Mouse (Mus musculus) liver, embryonic 15.5 days (tissue): ENCODE measurements around the gene Edn3. TPM values are rescaled to one million over a fixed set of nuclear protein-coding genes. Genes with fewer than 3 reads are reported as not detected.

Experiments
- ATAC-seq: fragments of 200-750 bp; cut with Nextera tagmentation; 2 replicates; pipeline ENCODE4 v1.8.0; 2017; ENCODE audit warnings: moderate number of reproducible peaks, mild to moderate bottlenecking, moderate library complexity; ENCODE audit not compliant: insufficient read depth
- H3K27ac ChIP-seq: fragments of 300-500 bp; sonication (generic); replicated peaks from 2 replicates; pipeline ENCODE4 v1.5.1; 2015; ENCODE audit warnings: mild to moderate bottlenecking, inconsistent platforms
- H3K27me3 ChIP-seq: fragments of 300-500 bp; sonication (generic); 2 replicates; pipeline ENCODE4 v1.6.1; 2015; ENCODE audit warnings: mild to moderate bottlenecking, inconsistent platforms
- H3K36me3 ChIP-seq: fragments of 300-500 bp; sonication (generic); replicated peaks from 2 replicates; pipeline ENCODE4 v1.6.1; 2015; ENCODE audit warnings: moderate library complexity, mild to moderate bottlenecking, inconsistent platforms
- H3K4me1 ChIP-seq: fragments of 300-500 bp; sonication (generic); replicated peaks from 2 replicates; pipeline ENCODE4 v1.6.1; 2015; ENCODE audit warnings: inconsistent platforms
- H3K4me2 ChIP-seq: fragments of 300-500 bp; sonication (generic); 2 replicates; pipeline ENCODE4 v1.6.1; 2015; ENCODE audit warnings: moderate library complexity, mild to moderate bottlenecking, inconsistent platforms
- H3K4me3 ChIP-seq: fragments of 300-500 bp; sonication (generic); replicated peaks from 2 replicates; pipeline ENCODE4 v1.5.1; 2015; ENCODE audit warnings: mild to moderate bottlenecking, inconsistent platforms
- H3K9ac ChIP-seq: fragments of 300-500 bp; sonication (generic); 2 replicates; pipeline ENCODE4 v1.6.1; 2015; ENCODE audit warnings: moderate library complexity, mild to moderate bottlenecking, inconsistent platforms
- H3K9me3 ChIP-seq: fragments of 300-500 bp; sonication (generic); replicated peaks from 2 replicates; pipeline ENCODE4 v1.6.1; 2016; ENCODE audit warnings: inconsistent platforms
- WGBS: fragments of 180-500 bp; shearing (Covaris S2); methylation state at CpG from one replicate; pipeline ENCODE4 v1.1.7; 2015; ENCODE audit warnings: mixed read lengths; ENCODE audit not compliant: insufficient replicate concordance; 5-methylcytosine and 5-hydroxymethylcytosine counted together
- polyA plus RNA-seq: library from polyadenylated mRNA; unstranded; fragments of >200 nt; fragmentation: Nextera tagmentation; extraction: Ambion mirVana; gene quantifications from 2 replicates; pipeline ENCODE4 v1.2.1, GENCODE M21; 2015

The Edn3 gene
- polyA plus RNA-seq, 1 experiment from 2014 or later = 0.33 TPM

DNA sequence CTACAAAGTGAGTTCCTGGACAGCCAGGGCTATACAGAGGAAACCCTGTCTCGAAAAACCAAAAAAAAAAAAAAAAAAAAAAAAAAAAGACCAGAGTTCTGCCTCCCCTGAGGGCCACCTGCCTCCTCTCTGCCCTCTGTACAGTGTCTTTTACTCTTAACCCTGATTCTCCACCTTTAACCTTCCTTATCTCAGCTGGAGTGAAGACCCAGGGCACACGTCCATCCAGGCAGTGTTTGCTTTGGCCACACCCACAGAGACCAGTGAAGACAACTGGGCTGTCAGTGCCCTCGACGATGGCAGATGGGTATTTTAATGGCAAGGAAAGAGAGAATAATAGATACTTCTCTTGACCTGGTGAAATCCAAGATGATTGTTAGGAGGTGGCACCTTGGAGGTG is 1.2 kb upstream of the Edn3 start:
- no peak for ATAC-seq
- Histone ChIP-seq H3K4me1 (no peaks in the 10 kb centered on the region), H3K9ac (no peak overlapping the region), H3K27me3 (peaks cover 20% of the 10 kb centered on the region), H3K9me3 (no peaks in the 10 kb centered on the region), H3K4me2 (no peak overlapping the region), H3K4me3 (no peak overlapping the region), H3K27ac (no peak overlapping the region), H3K36me3 (no peaks in the 10 kb centered on the region)
- WGBS = 44% methylated on average over 4 of the region's 4 CpGs

DNA sequence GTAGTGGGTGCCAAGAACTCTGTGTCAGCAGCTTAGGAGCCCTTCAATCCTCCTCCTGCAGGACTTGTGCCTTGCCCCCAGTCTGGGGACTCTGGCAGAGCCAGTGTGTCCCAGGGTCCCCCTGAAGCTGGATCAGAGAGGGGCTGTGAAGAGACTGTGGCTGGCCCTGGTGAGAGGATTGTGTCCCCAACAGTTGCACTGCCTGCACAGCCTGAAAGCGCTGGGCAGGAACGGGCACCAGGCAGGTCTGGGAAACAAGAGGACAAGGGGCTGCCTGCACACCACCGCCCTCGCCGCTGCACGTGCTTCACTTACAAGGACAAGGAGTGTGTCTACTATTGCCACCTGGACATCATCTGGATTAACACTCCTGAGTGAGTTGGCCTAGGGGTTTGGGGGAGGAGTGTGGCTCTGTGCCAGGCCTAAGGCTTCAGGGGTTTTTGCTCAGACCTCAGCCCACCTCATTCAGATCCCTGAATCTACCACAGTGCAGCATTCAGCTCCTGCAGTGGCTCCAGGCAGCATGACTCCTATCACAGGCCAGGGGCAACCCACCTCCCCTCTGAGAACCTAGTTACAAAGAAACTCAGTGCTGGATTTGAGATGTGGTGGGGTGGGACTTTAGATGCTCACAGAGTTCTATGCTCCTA is 1.2 kb downstream of the Edn3 start:
- Histone ChIP-seq H3K27me3 (peaks cover 20% of the 10 kb centered on the region), H3K9ac (no peak overlapping the region), H3K36me3 (no peaks in the 10 kb centered on the region), H3K4me1 (no peaks in the 10 kb centered on the region), H3K4me2 (no peak overlapping the region), H3K9me3 (no peaks in the 10 kb centered on the region), H3K27ac (no peak overlapping the region), H3K4me3 (no peak overlapping the region)
- ATAC-seq = no peak
- WGBS = 71% methylated on average over 6 of the region's 6 CpGs

DNA sequence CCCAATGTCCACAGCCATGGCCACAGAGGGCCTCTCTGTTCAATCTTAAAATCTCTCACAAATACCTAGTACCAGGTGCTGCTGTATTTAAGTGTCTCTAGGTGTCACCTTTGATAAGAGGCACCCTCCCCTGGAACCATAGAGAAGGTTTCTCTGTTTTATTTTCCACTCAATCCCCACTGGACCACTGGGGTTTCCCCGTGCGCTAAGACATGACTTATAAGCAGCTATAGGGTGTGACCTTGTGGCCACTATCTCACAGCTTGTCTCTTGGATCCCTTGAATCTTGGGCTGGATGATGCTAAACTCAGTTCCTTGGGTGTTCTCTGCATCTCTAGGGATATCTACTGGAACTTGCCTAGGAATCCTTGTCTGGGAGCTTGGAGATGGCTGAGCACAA is 1.9 kb downstream of the Edn3 start:
- Histone ChIP-seq H3K9me3 (no peaks in the 10 kb centered on the region), H3K27ac (no peak overlapping the region), H3K27me3 (peaks cover 20% of the 10 kb centered on the region), H3K4me1 (no peaks in the 10 kb centered on the region), H3K9ac (no peak overlapping the region), H3K4me3 (no peak overlapping the region), H3K36me3 (no peaks in the 10 kb centered on the region), H3K4me2 (no peak overlapping the region)
- 77% methylated on average over 2 of the region's 2 CpGs for whole genome bisulfite sequencing
- no peak for ATAC-seq

DNA sequence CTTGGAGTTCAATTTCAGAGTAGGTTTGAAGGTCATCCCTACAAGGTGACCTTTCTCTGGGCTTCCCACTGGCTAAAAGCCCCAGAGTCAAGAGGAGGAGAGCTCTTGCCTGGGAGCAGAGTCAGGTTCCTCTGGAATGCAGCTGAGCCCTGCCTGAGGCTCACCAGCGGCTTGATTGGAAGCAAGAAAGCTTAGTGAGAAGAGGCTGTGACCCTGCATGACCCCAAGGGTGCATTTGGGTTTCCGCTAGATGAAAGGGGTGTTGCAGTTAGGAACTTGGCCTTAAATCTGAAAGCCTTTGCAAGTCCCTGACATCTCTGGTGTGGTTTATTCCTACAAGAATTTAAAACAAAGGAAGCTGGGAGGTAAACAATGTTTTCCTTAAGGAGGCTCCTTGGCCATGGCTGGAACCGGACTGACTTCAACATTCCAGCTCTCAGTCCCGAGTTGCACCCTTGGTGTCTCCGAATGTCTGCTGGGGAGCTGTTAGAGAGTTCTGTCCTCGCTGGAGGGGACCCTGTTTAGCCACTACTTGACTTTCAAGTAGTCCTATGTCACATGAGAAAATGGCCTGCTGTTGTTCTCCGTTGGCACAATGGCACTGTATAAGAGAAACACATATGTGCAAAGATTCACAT is 8.6 kb downstream of the Edn3 start:
- no peak overlapping the region for H3K4me2 ChIP-seq
- no peaks in the 10 kb centered on the region for H3K9me3 ChIP-seq
- H3K27ac ChIP-seq = no peak overlapping the region
- WGBS = 49% methylated on average over 7 of the region's 7 CpGs
- no peaks in the 10 kb centered on the region for H3K27me3 ChIP-seq
- H3K4me1 ChIP-seq = no peaks in the 10 kb centered on the region
- H3K4me3 ChIP-seq = no peak overlapping the region
- H3K9ac ChIP-seq = no peak overlapping the region
- no peak for ATAC-seq
- H3K36me3 ChIP-seq = no peaks in the 10 kb centered on the region

DNA sequence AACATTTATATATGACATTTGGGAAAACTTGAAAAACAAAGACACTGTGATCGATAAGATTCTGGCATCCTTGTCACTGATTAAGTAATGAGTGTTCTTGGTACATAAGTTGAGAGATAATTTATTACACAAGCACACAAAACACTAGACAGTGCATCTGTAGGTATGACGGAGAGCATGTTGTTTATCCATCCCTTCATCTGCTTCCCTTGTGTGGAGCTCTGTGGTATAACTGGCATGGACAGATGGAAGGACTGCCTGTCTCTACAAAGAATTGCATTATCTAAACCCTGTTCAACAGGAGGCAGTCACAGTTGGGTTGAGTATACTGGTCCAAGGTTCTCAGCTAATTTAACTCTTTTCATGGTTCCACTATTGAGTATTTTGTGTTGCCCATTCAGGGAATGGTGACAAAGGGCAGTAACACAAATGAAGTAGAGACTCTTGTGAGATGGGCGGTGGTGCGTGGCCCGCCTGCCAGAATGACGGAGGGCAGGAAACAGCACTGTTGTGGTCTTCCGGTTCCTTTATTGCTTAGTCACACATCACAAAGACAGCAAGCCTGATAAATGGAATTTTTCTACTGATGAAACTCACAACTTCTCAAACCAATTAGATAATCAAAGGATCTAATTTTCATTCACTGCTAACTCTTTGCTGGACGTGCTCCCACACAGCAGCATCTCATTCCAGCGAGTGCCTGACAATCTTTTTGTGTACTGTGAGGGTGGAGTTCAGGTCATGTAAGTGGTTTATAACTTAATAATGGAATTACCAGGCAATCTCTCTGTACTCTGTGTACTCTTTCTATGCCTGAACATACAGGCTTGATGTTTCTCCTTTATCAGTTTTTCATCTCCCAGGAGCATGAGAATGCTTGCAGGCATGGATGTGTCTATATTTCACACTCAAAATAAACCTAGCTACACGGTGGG is 14.0 kb downstream of the Edn3 start:
- ATAC-seq = no peak
- H3K9ac ChIP-seq = no peak overlapping the region
- H3K27me3 ChIP-seq = no peaks in the 10 kb centered on the region
- H3K27ac ChIP-seq = no peak overlapping the region
- H3K4me2 ChIP-seq = no peak overlapping the region
- H3K36me3 ChIP-seq = no peaks in the 10 kb centered on the region
- no peaks in the 10 kb centered on the region for H3K9me3 ChIP-seq
- H3K4me3 ChIP-seq = no peak overlapping the region
- H3K4me1 ChIP-seq = no peaks in the 10 kb centered on the region; the same call in 1 of the 2 replicates
- WGBS = 26% methylated on average over 10 of the region's 10 CpGs

- ATAC-seq = no peak
- no peak overlapping the region for H3K4me2 ChIP-seq
- H3K9ac ChIP-seq = no peak overlapping the region
- no peak overlapping the region for H3K27ac ChIP-seq
- no peaks in the 10 kb centered on the region for H3K9me3 ChIP-seq
- no peaks in the 10 kb centered on the region for H3K4me1 ChIP-seq
- H3K4me3 ChIP-seq = no peak overlapping the region
- H3K27me3 ChIP-seq = no peaks in the 10 kb centered on the region
- no peaks in the 10 kb centered on the region for H3K36me3 ChIP-seq
- WGBS = 69% methylated on average over 4 of the region's 4 CpGs
Measured at GRCm38 (mm10) chr2:174782016-174782415, 21.6 kb downstream of the Edn3 start.

DNA sequence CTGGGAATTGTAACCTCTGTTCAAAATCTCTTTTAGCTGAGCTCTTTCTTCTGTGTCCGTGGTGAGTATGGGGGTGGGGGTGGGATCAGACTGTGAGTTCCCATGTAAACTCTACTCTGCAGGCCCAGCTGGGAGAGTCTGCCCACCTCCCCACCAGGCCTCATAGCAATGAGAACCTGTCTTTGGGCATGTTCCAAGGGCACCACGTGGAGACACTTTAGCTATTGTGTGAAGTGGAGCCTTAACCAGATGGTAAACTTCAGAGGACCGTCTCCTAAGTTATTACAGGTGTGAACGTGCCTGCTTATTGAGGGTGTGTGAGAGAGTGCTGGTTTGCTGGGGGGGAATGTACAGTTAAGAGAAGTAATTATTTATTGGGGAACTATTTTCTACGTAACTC is 22.5 kb downstream of the Edn3 start:
- Histone ChIP-seq H3K27ac (no peak overlapping the region), H3K4me1 (no peaks in the 10 kb centered on the region), H3K4me2 (no peak overlapping the region), H3K4me3 (no peak overlapping the region), H3K36me3 (no peaks in the 10 kb centered on the region), H3K9ac (no peak overlapping the region), H3K27me3 (no peaks in the 10 kb centered on the region), H3K9me3 (no peaks in the 10 kb centered on the region)
- WGBS = 49% methylated on average over 5 of the region's 5 CpGs
- no peak for ATAC-seq

DNA sequence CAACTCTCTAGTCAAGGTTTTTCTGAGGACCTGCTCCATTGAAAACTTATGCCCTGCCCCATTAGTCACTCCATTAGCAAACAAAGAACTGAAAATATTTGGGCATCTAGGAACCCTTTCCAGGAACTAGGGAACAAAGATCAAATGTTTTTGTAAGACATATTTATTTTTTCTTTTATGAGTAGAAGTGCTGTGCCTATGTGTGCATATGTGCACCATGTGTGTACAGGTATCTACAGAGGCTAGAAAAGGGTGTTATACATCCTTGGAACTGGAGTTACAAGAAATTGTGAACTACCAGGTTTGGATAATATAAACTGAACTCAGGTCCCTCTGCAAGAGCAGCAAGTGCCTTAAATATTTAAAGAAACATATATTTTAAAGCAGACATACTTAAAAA is 28.4 kb downstream of the Edn3 start:
- Histone ChIP-seq H3K27me3 (no peaks in the 10 kb centered on the region), H3K36me3 (no peaks in the 10 kb centered on the region), H3K4me3 (no peak overlapping the region), H3K9ac (no peak overlapping the region), H3K27ac (no peak overlapping the region), H3K4me1 (no peaks in the 10 kb centered on the region), H3K4me2 (no peak overlapping the region), H3K9me3 (no peaks in the 10 kb centered on the region)
- ATAC-seq = no peak

DNA sequence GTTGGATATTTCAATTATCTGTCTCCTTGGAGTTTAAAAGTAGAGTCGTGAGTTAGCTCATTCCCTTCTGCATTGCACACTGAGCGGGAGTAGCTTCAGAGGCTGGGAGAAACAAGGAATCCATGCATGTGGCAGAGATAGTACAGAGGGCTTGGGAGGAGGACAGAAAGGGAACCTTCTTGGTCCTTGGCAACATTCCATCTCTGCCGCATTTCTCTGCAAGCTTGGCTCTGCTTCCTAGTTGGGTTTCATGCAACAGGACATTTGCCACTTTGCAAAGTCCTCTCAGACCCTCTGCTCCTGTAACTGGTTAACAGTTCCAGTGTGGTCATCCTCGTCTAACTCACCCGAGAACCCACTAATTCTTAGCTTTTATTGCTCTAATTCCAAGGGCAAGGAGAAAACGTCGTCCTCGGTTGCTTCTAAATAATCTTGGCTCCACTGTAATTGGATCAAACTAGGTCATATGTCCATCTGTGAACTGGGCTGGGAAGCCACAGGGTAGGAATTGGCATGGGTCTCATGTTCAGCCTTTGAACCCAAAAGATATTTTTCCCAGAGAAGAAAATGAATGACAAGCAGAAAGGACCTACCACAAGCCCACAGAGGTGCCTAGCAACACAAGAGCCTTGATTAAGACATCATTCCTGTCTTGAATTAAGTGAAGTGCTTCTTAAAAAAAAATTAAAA is 32.2 kb downstream of the Edn3 start:
- no peak overlapping the region for H3K4me3 ChIP-seq
- H3K36me3 ChIP-seq = no peaks in the 10 kb centered on the region
- 64% methylated on average over 8 of the region's 8 CpGs for WGBS
- H3K4me1 ChIP-seq = no peaks in the 10 kb centered on the region
- no peaks in the 10 kb centered on the region for H3K27me3 ChIP-seq
- no peak overlapping the region for H3K4me2 ChIP-seq
- no peak for ATAC-seq
- no peak overlapping the region for H3K9ac ChIP-seq
- H3K27ac ChIP-seq = no peak overlapping the region
- no peaks in the 10 kb centered on the region for H3K9me3 ChIP-seq

- 63% methylated on average over 1 of the region's 1 CpGs for WGBS
- no peak for ATAC-seq
- Histone ChIP-seq H3K27ac (no peak overlapping the region), H3K36me3 (no peaks in the 10 kb centered on the region), H3K4me1 (no peaks in the 10 kb centered on the region), H3K27me3 (no peaks in the 10 kb centered on the region), H3K4me3 (no peak overlapping the region), H3K9me3 (no peaks in the 10 kb centered on the region), H3K4me2 (no peak overlapping the region), H3K9ac (no peak overlapping the region)
Measured at GRCm38 (mm10) chr2:174793181-174793580, 32.8 kb downstream of the Edn3 start.

GRCm38 (mm10) chr2:174796998-174797397 is 36.6 kb downstream of the Edn3 start:
- WGBS = 68% methylated on average over 2 of the region's 2 CpGs
- Histone ChIP-seq H3K9ac (no peak overlapping the region), H3K4me1 (no peaks in the 10 kb centered on the region), H3K4me3 (no peak overlapping the region), H3K27me3 (no peaks in the 10 kb centered on the region), H3K36me3 (no peaks in the 10 kb centered on the region), H3K9me3 (no peaks in the 10 kb centered on the region), H3K4me2 (no peak overlapping the region), H3K27ac (no peak overlapping the region)
- ATAC-seq = no peak
